15 mouse cellular contexts compared by ENCODE assay signal in genomic region chr9:63836565-63837284, GRCm38 (mm10).
DNase-seq lines count a peak whose midpoint lies in the region; ATAC-seq and TF ChIP-seq lines count a peak whose summit lies in the region.
"Had no signal": no experiment of that assay in that cellular context is flagged by ENCODE, and none has a peak within 500 bp of the region (broad histone marks: within the 10 kb centered on the region; RNA-seq: fewer than 3 reads in every experiment).

No protein-coding gene starts in this region.

- intact Hi-C loops in heart, postnatal 14 days (cut with DNase I): no loop called here

- no peaks in the 10 kb centered on the region for H3K9me3 ChIP-seq in lung, embryonic 14.5 days (ENCODE audit: low read depth, low read length)
- no peaks in the 10 kb centered on the region for H3K9me3 ChIP-seq in limb, embryonic 10.5 days (replicated peaks)
- H3K9me3 ChIP-seq: limb, embryonic 13.5 days; midbrain, embryonic 15.5 days had no signal

- DNase-seq in lung, embryonic 14.5 days: peak; percentile 41
- DNase-seq in lung, adult 18-20 months: no peak
- peak; percentile 38 for DNase-seq in kidney, adult 11 months
- peak; percentile 49 for DNase-seq in limb, embryonic 10.5 days (ENCODE audit: low spot score)
- DNase-seq in urinary bladder, postnatal 36 days (ENCODE audit: low spot score in 2 of 2): peak; percentile 74 to 77
- no peak for DNase-seq in adrenal gland, postnatal 10 days
- DNase-seq in heart, postnatal 14 days: no peak
- no peak for DNase-seq in cerebellum, postnatal 10 days
- DNase-seq: cerebellum, adult 8-10 months; gastrocnemius, postnatal 25 days; right cerebral cortex, postnatal 25 days had no signal

- H3K27me3 ChIP-seq in lung, embryonic 14.5 days (ENCODE audit: insufficient read depth, low read length): no peaks in the 10 kb centered on the region
- peaks cover 3% of the 10 kb centered on the region; the same call in 1 of the 2 replicates for H3K27me3 ChIP-seq in limb, embryonic 10.5 days (ENCODE audit: low read depth, poor library complexity, severe bottlenecking)
- H3K27me3 ChIP-seq: limb, embryonic 13.5 days; midbrain, embryonic 15.5 days had no signal

- H3K4me1 ChIP-seq in lung, embryonic 14.5 days (ENCODE audit: insufficient read depth): no peaks in the 10 kb centered on the region
- peaks cover 45% of the 10 kb centered on the region for H3K4me1 ChIP-seq in limb, embryonic 10.5 days
- H3K4me1 ChIP-seq: midbrain, embryonic 15.5 days had no signal

- no peaks in the 10 kb centered on the region for H3K36me3 ChIP-seq in lung, embryonic 14.5 days (ENCODE audit: insufficient read depth)
- H3K36me3 ChIP-seq in limb, embryonic 10.5 days: no peaks in the 10 kb centered on the region
- H3K36me3 ChIP-seq: limb, embryonic 13.5 days; midbrain, embryonic 15.5 days had no signal

- WGBS in lung, embryonic 14.5 days: 25% methylated on average over 5 of the region's 5 CpGs
- 67% methylated on average over 5 of the region's 5 CpGs for WGBS in limb, embryonic 10.5 days

- no peak overlapping the region for H3K4me3 ChIP-seq in lung, embryonic 14.5 days (ENCODE audit: low read depth, low read length)
- H3K4me3 ChIP-seq in limb, embryonic 10.5 days: no peak overlapping the region
- H3K4me3 ChIP-seq: erythroblast, embryonic 14.5 days; limb, embryonic 13.5 days; midbrain, embryonic 15.5 days had no signal

- H3K4me2 ChIP-seq in lung, embryonic 14.5 days: no peak overlapping the region
- H3K4me2 ChIP-seq: limb, embryonic 13.5 days; midbrain, embryonic 15.5 days had no signal

- H3K9ac ChIP-seq in lung, embryonic 14.5 days: no peak overlapping the region
- H3K9ac ChIP-seq: limb, embryonic 13.5 days; midbrain, embryonic 15.5 days had no signal

- peak; percentile 68 for ATAC-seq in lung, embryonic 14.5 days (ENCODE audit: insufficient read depth)
- ATAC-seq: lung, postnatal 0 days; midbrain, embryonic 15.5 days had no signal

- H3K27ac ChIP-seq in lung, embryonic 14.5 days (ENCODE audit: low read depth): no peak overlapping the region
- H3K27ac ChIP-seq in limb, embryonic 10.5 days: peak overlapping the region; percentile 50
- H3K27ac ChIP-seq: limb, embryonic 13.5 days; midbrain, embryonic 15.5 days had no signal

- TF ChIP-seq CTCF in lung, embryonic 14.5 days (IDR thresholded peaks at IDR 0.05; ENCODE audit: low read depth): no peak

Comparison
In these comparisons a context has a peak if more than half of its experiments do, and no peak if none do; other contexts are left out.
1. DNase-seq: peak in lung, embryonic 14.5 days (single experiment), kidney, adult 11 months (single experiment), limb, embryonic 10.5 days (single experiment) and urinary bladder, postnatal 36 days (2 of 2); none in lung, adult 18-20 months (0 of 2), adrenal gland, postnatal 10 days (single experiment), heart, postnatal 14 days (0 of 2) and cerebellum, postnatal 10 days (0 of 2).